Mouse (Mus musculus) thymus, postnatal 36 days (tissue): ENCODE measurements around the gene Hnrnpul1.

Experiments
- DNase-seq, 2 experiments: peaks; one replicate each; pipeline ENCODE4 v3.0.0; 2022; ENCODE audit warnings: mixed read lengths in 2 of 2

The Hnrnpul1 gene

DNA sequence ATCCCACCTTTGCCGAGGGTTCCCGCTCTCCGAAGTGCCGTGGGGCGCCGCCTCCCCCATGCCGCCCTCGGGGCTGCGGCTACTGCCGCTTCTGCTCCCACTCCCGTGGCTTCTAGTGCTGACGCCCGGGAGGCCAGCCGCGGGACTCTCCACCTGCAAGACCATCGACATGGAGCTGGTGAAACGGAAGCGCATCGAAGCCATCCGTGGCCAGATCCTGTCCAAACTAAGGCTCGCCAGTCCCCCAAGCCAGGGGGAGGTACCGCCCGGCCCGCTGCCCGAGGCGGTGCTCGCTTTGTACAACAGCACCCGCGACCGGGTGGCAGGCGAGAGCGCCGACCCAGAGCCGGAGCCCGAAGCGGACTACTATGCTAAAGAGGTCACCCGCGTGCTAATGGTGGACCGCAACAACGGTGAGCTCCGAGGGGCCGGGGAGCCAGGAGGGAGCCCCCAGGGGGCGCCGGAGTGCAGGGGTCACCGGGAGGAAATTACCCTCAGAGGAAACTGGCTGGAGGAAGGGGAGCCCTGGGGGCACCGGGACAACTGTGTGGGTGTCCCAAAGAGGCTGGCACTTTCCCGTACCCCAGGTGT lies 66.7 kb downstream of the Hnrnpul1 start:
- DNase-seq: peak; percentile 84 to 85

DNA sequence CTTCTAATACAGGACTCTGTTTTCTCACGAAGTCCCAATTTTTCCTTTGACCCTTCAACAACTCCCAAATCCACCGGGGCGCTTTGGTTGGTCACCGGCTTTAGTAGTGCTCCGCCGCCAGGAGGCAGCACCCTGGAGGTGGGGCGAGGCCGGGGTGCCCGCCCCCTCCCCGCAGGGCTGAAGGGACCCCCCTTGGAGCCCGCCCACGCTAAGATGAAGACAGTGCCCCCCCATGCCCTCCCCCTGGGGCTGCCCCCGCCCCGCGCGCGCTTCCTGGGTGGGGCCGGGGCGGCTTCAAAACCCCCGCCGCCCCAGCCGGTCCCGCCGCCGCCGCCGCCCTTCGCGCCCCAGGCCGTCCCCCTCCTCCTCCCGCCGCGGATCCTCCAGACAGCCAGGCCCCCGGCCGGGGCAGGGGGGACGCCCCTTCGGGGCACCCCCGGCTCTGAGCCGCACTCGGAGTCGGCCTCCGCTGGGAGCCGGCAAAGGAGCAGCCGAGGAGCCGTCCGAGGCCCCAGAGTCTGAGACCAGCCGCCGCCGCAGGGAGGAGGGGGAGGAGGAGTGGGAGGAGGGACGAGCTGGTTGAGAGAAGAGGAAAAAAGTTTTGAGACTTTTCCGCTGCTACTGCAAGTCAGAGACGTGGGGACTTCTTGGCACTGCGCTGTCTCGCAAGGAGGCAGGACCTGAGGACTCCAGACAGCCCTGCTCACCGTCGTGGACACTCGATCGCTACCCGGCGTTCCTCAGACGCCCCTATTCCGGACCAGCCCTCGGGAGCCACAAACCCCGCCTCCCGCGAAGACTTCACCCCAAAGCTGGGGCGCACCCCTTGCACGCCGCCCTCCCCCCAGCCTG lies 67.7 kb downstream of the Hnrnpul1 start, which contains the start of gene Tgfb1:
Gene Tgfb1 (plus strand): TSS at position 323 of the 852 bp plus-strand sequence.
- DNase-seq: peak; percentile 91 to 93

DNA sequence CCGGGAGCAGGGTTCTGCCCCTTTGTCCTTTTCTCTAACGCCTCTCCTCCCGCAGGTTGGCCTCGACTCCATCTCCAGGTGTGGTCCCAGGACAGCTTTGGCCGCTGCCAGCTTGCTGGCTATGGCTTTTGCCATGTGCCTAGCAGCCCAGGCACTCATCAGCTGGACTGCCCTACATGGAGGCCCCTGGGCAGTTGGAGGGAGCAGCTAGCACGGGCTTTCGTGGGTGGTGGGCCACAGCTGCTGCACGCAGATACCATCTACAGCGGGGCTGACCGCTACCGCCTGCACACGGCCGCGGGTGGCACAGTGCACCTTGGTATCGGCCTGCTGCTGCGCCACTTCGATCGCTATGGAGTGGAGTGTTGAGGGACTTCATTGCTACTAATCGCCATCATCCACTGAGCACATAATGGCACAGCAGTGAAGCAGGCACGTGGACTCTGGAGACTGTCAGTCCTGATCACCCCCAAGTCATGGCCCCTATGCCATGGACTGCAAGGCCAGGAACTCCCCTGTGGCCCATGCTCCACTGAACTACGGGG lies 68.6 kb downstream of the Hnrnpul1 start:
- peak in 1 of 2 experiments; percentile 53 for DNase-seq

DNA sequence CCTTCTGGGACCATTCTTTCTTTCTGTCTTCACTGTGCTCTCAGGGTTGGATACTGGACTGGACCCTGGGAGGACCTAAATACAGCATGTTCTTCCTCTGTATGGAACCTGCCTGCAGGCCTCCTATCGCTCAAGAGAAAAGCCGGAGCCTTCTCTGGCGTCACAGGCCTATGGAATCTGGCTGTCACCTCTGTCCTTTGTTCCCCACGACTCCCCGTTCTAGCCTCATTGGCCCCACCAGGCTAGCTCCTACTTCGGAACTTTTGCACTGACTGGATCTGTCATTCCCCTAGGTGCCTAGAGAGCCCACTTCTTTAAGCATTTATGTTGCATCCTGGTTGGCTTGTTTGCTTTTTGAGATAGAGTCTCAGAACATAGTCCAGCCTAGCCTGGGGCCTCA lies 69.9 kb downstream of the Hnrnpul1 start:
- no peak for DNase-seq

DNA sequence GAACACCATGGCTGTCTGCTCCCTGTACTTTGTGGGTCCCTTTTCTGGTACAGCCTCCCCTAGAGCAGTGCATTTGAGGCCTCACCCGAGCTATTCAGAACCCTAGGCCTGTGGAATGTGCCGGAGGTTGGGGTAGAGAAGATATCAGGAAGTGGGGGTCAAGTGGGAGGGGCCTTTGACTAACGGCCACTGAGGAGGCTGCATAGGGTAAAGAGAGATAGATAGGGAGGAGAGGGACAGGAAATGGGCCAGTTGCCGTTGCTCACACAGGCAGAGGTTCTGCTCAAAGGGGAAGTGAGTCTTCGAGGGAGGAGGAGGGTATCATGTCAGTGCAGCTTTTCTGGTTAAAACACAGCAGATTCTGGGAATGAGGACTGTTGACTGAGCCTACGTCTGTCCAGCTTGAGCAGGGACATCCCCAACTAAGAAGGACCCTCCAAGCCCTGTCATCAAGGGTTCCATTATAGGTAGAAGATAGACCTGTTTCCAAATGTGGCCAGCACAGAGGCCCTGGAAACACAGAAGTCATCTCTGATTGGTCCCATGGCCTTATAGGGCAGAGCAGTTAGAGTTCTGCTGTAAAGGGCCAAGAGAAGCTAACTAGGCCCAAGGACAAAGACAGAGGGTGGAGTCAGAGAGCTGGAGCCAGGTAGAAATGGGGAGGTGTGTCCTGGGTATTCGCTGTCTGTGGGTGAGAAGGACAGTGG lies 70.9 kb downstream of the Hnrnpul1 start:
- peak; percentile 59 to 73 for DNase-seq

DNA sequence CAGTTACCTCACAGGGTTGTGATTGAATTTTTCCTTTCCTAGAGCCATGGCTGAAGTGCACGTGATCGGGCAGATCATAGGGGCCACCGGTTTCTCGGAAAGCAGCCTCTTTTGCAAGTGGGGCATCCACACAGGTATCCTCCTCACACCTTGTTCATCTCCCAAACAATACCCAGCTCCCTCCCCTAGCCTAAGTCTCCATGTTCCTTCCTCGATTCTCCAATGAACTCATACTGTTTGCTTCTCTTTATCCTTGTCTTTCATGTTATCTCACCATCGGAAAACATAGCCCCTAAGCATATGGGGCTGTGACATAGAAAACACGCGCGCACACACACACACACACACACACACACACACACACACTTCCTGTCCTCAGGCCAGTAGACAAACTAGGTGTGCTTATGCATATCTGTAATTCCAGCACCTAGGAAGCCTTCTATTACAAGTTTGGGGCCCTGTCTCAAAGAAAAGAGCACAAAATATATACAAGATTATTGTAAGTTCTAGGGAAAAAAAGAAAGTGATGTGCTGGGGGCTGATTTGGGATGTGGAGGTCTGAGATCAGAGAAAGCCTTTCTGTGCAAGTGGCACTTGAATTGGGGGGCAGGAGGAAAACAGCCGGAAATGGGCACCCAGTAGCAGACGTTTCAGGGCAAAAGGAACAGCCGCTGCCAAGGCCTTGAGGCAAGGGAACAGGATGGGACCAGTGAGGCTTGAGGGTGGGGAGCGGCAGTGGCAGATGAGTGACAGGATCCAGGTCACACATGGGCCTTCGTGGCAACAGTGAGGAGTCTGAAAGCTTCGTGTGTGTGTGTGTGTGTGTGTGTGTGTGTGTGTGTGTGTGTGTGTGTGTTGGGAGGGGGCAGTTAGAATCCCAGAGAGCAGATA lies 73.0 kb downstream of the Hnrnpul1 start:
- peak; percentile 60 to 78 for DNase-seq

DNA sequence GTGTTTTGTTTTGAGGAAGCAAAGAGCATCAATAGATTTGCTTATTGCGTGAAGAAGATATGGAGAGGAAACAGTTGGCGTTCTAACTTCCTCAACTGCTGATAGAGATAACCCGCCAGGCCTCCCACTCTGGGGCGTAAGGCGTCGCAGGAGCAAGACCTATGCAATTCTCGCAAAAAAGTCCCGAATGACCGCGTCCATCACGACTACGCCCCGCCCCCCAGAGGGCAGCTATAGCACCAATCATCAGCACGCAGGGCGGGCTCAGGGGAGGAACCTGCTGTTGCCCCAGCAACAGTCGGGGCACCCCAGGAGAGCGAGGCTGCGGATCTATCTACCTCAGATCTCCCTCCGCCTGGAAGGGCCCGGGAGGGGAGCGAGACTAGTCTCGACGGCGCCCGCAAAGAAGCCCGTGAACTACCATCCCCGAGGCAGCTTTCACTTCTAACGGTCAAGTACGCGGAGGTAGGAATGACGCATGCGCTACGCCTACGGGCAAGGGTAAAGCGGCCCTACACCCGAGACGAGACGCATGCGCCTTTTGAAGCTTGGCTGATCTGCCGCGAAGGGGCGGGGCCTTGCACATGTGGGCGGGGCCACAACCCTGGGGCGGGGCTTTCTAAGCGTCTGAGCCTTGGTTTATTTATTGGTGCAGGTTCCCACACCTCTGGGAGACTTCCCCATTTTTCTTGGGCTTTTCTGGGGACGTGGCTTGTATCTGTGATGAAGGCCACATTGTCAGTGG lies 73.9 kb downstream of the Hnrnpul1 start, which contains the start of gene B9d2:
Gene B9d2 (plus strand): TSS at position 267 of the 745 bp plus-strand sequence.
- peak; percentile 96 to 99 for DNase-seq

DNA sequence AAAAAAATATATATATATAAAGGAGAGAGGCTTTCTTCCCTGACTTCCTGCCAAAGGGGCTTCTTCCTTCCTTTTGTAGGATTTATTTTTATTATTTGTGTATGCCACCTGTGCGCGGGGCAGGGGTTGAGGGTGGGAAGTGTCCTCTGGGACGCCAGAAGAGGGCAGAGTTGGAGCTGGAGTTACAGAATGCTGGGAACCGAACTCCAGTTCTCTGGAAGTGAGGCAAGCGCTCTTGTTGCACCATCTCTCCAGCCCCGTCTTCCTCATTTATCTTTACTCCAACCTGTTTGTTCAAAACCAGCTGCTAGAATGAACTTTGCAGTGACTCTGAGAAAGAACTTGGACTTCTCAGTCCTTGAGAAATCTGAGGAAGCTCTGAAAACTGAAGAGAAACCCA lies 74.6 kb downstream of the Hnrnpul1 start:
- peak; percentile 31 to 45 for DNase-seq

DNA sequence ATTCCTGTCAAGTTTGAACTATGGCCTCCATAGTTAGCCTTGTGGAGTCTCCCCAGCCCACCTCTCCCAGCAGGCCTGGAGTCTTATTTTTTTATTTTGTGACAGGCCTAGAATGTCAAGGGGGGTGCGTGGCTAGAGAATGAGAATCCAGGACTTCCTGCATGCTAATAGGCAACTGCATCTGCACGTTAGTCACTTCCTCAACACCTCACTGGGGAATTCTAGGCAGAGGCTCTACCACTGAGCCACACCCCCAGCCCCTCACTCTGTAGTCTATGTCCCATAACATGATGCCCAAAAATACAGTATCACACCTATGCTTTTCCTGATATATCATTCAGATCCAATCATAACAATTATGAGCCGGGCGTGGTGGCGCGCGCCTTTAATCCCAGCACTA lies 77.5 kb downstream of the Hnrnpul1 start:
- no peak for DNase-seq

DNA sequence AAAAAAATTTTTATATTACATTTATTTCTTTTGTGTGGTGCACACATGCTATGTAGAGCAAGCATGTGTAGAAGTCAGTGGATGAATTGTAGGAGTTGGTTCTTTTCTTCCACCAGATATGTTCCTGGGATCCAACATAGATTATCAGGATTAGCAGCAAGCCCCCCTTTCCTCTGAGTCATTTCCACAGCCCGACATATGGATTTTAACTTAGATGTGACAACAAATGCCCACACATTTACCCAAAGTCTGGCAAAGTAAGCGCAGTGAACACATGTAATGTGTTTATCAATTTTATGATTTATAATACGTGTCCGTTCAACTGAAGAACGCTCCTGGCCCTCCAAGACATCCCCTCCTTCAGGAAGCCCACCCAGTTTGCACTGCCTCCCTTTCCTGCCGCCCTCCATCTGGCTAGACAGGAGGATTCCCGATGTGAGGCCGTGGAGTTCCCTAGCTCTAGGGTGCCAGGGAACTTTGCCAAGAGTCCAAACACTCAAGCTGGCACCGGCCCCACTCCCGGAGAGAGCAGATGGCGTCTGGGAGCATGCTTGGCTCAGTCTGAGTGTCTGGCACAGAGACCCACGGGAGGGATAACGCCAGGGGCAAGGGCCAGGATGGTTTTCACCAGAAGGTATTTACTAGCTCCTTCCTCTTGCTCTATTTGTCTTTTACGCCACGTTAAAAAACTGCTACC lies 78.3 kb downstream of the Hnrnpul1 start:
- DNase-seq: no peak

DNA sequence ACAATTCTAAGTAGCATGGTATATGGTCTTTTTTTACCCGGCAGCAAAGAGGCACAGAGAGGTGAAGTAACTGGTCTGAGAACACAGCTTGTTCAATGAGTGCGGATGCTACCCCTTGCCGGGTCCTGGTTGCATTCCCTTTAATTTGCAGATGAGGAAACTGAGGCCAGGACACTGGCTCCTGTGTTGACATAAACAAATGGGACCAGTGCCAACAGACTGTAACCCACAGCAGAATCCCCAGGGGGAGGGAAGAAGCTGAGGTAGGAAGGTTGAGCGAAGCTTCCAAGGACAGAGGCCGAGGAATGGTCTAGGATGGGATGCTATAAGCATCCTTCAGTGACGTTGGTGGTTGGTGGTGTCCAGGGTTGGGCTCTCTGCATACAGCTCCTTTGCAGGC lies 79.2 kb downstream of the Hnrnpul1 start:
- no peak for DNase-seq

DNA sequence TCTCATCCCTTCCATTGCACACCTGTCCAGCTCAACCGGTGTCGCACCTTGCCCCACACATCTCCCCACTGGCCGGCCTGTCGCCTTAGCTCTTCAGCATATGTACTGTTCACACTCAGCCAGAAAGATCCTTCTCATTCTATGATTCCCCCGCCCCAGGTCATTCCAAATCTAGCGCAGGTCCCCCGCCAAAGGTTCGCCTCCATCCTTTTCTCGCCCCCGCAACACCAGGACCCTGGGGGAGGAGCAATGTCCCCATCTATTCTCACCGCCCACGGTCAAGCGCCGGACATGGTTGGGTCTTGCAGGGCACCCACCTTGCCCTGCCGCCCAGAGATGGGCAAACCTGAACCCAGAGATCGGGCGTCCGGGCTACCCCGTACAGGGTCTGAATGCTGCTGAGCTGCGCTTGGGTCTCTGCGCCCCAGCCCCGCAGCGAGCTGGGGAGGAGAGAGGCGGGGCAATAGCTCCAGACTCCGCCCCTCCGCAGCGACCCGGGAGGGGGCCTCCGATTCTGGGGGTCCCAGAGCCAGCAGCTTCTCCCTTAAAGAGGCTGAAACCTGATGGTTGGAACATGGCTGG lies 79.7 kb downstream of the Hnrnpul1 start, which contains the start of gene Tmem91:
Gene Tmem91 (minus strand): TSS at position 448 of the 582 bp plus-strand sequence.
- DNase-seq: peak in 1 of 2 experiments; percentile 42

DNA sequence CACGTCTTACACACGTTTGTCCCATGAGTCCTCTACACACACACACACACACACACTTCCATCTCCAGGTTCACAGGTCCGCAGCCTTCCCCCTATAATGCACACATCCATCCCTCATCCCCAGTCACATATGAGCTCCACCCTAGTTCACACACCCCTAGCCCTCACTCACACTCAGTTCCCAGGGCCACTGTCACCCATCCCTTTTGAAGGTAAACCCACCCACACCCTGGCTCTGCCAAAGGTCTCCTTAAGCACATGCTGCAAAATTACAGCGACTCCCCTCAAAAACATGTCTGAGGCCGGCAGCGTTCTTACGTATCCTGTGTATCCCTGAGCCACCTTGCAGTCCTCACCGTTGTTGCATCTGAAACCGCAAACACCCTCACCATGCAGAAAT lies 80.3 kb downstream of the Hnrnpul1 start:
- no peak for DNase-seq

DNA sequence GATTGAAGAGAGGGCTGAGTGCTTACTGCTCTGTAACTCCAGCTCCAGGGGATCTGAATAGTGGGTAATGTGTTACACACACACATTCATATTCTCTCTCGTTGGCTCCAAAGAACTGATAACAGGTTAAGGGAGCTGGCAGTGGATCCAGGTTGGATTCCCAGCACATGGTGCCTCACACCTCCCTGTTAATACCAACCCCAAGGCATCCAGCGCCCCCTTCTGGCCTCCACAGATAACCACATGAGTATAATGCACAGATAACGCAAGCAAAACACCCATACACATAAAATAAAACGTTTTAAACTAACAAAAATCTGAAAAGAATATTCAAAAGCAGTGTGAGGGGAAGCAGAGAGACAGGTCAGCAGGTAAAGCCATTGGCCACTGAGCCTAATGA lies 82.1 kb downstream of the Hnrnpul1 start:
- DNase-seq: no peak

DNA sequence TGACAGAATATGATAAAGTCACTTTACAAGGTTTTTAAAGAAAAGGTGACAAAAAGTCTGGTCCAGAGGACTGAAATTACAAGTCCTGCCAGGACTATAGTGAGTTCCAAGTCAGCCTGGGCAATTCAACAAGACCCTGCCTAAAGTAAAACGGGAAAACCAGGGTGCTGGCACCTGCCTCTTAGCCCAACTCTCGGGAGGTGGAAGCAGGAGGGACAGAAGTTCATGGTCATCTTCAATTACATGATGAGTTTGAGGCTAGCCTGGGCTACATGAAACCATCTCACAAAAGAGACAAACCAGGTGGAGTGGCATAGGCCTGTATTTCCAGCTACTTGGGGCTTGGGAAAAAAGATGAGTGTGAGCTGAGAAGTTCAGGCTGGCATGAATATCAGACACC lies 82.9 kb downstream of the Hnrnpul1 start:
- DNase-seq: no peak
